Mouse (Mus musculus): ENCODE data around the gene Nsun6.
A peak's percentile ranks its signal among the peaks of the same experiment; 100 is the strongest.

The Nsun6 gene

GRCm38 (mm10) chr2:15054945-15055637 is at the start of gene Nsun6:
Gene Nsun6, minus strand, starts transcription at chr2:15055069.
- peak; percentile 97 for DNase-seq

- no peak for DNase-seq
These were observed 49.5 kb upstream of the Nsun6 start for GRCm38 (mm10) chr2:15104386-15104785.

GRCm38 (mm10) chr2:15096514-15097090 is 41.7 kb upstream of the Nsun6 start:
- DNase-seq: no peak

GRCm38 (mm10) chr2:15087308-15087707 is 32.4 kb upstream of the Nsun6 start:
- no peak for DNase-seq

GRCm38 (mm10) chr2:15083702-15084101 is 28.8 kb upstream of the Nsun6 start:
- no peak for DNase-seq

- DNase-seq: no peak
These were observed 12.2 kb upstream of the Nsun6 start for GRCm38 (mm10) chr2:15067091-15067490.

GRCm38 (mm10) chr2:15065447-15065846 is 10.6 kb upstream of the Nsun6 start:
- DNase-seq: no peak

- no peak for DNase-seq
These were observed 9.8 kb upstream of the Nsun6 start for GRCm38 (mm10) chr2:15064380-15065269.

GRCm38 (mm10) chr2:15063815-15064214 is 8.9 kb upstream of the Nsun6 start:
- no peak for DNase-seq

- no peak for DNase-seq
These were observed 6.0 kb upstream of the Nsun6 start for GRCm38 (mm10) chr2:15060856-15061255.

- no peak for DNase-seq
These were observed 3.4 kb upstream of the Nsun6 start for GRCm38 (mm10) chr2:15058227-15058626.

GRCm38 (mm10) chr2:15055741-15056151 is 877 bp upstream of the Nsun6 start:
- no peak for DNase-seq

- no peak for DNase-seq
These were observed 373 bp downstream of the Nsun6 start for GRCm38 (mm10) chr2:15054496-15054895.

GRCm38 (mm10) chr2:15049117-15049873 is 5.6 kb downstream of the Nsun6 start, which contains the start of gene Arl5b:
Gene Arl5b, plus strand, starts transcription at chr2:15049395.
- peak; percentile 87 for DNase-seq

GRCm38 (mm10) chr2:15040326-15040725 is 14.5 kb downstream of the Nsun6 start:
- peak; percentile 70 for DNase-seq

GRCm38 (mm10) chr2:15038705-15039104 is 16.2 kb downstream of the Nsun6 start:
- DNase-seq: no peak

- no peak for DNase-seq
These were observed 27.1 kb downstream of the Nsun6 start for GRCm38 (mm10) chr2:15027816-15028215.

- DNase-seq: no peak
These were observed 28.1 kb downstream of the Nsun6 start for GRCm38 (mm10) chr2:15026817-15027216.

GRCm38 (mm10) chr2:15008072-15008471 is 46.8 kb downstream of the Nsun6 start:
- DNase-seq: no peak

- no peak for DNase-seq
These were observed 47.3 kb downstream of the Nsun6 start for GRCm38 (mm10) chr2:15007531-15007930.

GRCm38 (mm10) chr2:14997836-14998235 is 57.0 kb downstream of the Nsun6 start:
- no peak for DNase-seq

GRCm38 (mm10) chr2:14996036-14996435 is 58.8 kb downstream of the Nsun6 start:
- DNase-seq: no peak

GRCm38 (mm10) chr2:14992531-14992930 is 62.3 kb downstream of the Nsun6 start:
- DNase-seq: peak; percentile 42

Data from thymus, postnatal 4 days (tissue).